Mouse (Mus musculus): ENCODE measurements around the gene Cdc42ep2. TPM values are rescaled to one million over a fixed set of nuclear protein-coding genes. Genes with fewer than 3 reads are reported as not detected.

Cdc42ep2 gene
- total RNA-seq, 1 experiment from 2014 or later: not detected

GRCm38 (mm10) chr19:5945891-5946290 is 21.3 kb upstream of the Cdc42ep2 start:
- no peak for ATAC-seq (replicated peaks in 1 of 2; ENCODE audit: insufficient read depth in 1 of 2, low FRiP score in 2 of 2, low TSS enrichment in 1 of 2, low read depth in 1 of 2, poor library complexity in 2 of 2, severe bottlenecking in 2 of 2)

- peak; percentile 22 to 55; a peak in 2 of 4 replicates for ATAC-seq (replicated peaks in 1 of 2; ENCODE audit: insufficient read depth in 1 of 2, low FRiP score in 2 of 2, low TSS enrichment in 1 of 2, low read depth in 1 of 2, poor library complexity in 2 of 2, severe bottlenecking in 2 of 2)
These were observed 20.4 kb upstream of the Cdc42ep2 start for GRCm38 (mm10) chr19:5945027-5945426.

- peak in 1 of 2 experiments; percentile 15; a peak in 1 of 4 replicates for ATAC-seq (replicated peaks in 1 of 2; ENCODE audit: insufficient read depth in 1 of 2, low FRiP score in 2 of 2, low TSS enrichment in 1 of 2, low read depth in 1 of 2, poor library complexity in 2 of 2, severe bottlenecking in 2 of 2)
These were observed 19.5 kb upstream of the Cdc42ep2 start for GRCm38 (mm10) chr19:5944145-5944544.

- no peak for ATAC-seq (replicated peaks in 1 of 2; ENCODE audit: insufficient read depth in 1 of 2, low FRiP score in 2 of 2, low TSS enrichment in 1 of 2, low read depth in 1 of 2, poor library complexity in 2 of 2, severe bottlenecking in 2 of 2)
These were observed 18.8 kb upstream of the Cdc42ep2 start for GRCm38 (mm10) chr19:5943404-5943803.

- ATAC-seq (replicated peaks in 1 of 2; ENCODE audit: insufficient read depth in 1 of 2, low FRiP score in 2 of 2, low TSS enrichment in 1 of 2, low read depth in 1 of 2, poor library complexity in 2 of 2, severe bottlenecking in 2 of 2): no peak
These were observed 18.0 kb upstream of the Cdc42ep2 start for GRCm38 (mm10) chr19:5942581-5942980.

- no peak for ATAC-seq (replicated peaks in 1 of 2; ENCODE audit: insufficient read depth in 1 of 2, low FRiP score in 2 of 2, low TSS enrichment in 1 of 2, low read depth in 1 of 2, poor library complexity in 2 of 2, severe bottlenecking in 2 of 2)
These were observed 16.0 kb upstream of the Cdc42ep2 start for GRCm38 (mm10) chr19:5940656-5941055.

- ATAC-seq (replicated peaks in 1 of 2; ENCODE audit: insufficient read depth in 1 of 2, low FRiP score in 2 of 2, low TSS enrichment in 1 of 2, low read depth in 1 of 2, poor library complexity in 2 of 2, severe bottlenecking in 2 of 2): no peak
These were observed 15.6 kb upstream of the Cdc42ep2 start for GRCm38 (mm10) chr19:5940173-5940572.

GRCm38 (mm10) chr19:5939715-5940114 is 15.1 kb upstream of the Cdc42ep2 start:
- ATAC-seq (replicated peaks in 1 of 2; ENCODE audit: insufficient read depth in 1 of 2, low FRiP score in 2 of 2, low TSS enrichment in 1 of 2, low read depth in 1 of 2, poor library complexity in 2 of 2, severe bottlenecking in 2 of 2): no peak

- no peak for ATAC-seq (replicated peaks in 1 of 2; ENCODE audit: insufficient read depth in 1 of 2, low FRiP score in 2 of 2, low TSS enrichment in 1 of 2, low read depth in 1 of 2, poor library complexity in 2 of 2, severe bottlenecking in 2 of 2)
These were observed 13.9 kb upstream of the Cdc42ep2 start for GRCm38 (mm10) chr19:5938516-5938915.

GRCm38 (mm10) chr19:5937836-5938406 is 13.3 kb upstream of the Cdc42ep2 start:
- 0 out of 4 replicates have a peak, but pooled peaks of 1 of the 2 experiments have one; percentile 25 for ATAC-seq (replicated peaks in 1 of 2; ENCODE audit: insufficient read depth in 1 of 2, low FRiP score in 2 of 2, low TSS enrichment in 1 of 2, low read depth in 1 of 2, poor library complexity in 2 of 2, severe bottlenecking in 2 of 2)

GRCm38 (mm10) chr19:5937095-5937835 is 12.6 kb upstream of the Cdc42ep2 start:
- no peak for ATAC-seq (replicated peaks in 1 of 2; ENCODE audit: insufficient read depth in 1 of 2, low FRiP score in 2 of 2, low TSS enrichment in 1 of 2, low read depth in 1 of 2, poor library complexity in 2 of 2, severe bottlenecking in 2 of 2)

GRCm38 (mm10) chr19:5935691-5936090 is 11.1 kb upstream of the Cdc42ep2 start:
- ATAC-seq (replicated peaks in 1 of 2; ENCODE audit: insufficient read depth in 1 of 2, low FRiP score in 2 of 2, low TSS enrichment in 1 of 2, low read depth in 1 of 2, poor library complexity in 2 of 2, severe bottlenecking in 2 of 2): no peak

GRCm38 (mm10) chr19:5935266-5935665 is 10.7 kb upstream of the Cdc42ep2 start:
- ATAC-seq (replicated peaks in 1 of 2; ENCODE audit: insufficient read depth in 1 of 2, low FRiP score in 2 of 2, low TSS enrichment in 1 of 2, low read depth in 1 of 2, poor library complexity in 2 of 2, severe bottlenecking in 2 of 2): no peak

- ATAC-seq (replicated peaks in 1 of 2; ENCODE audit: insufficient read depth in 1 of 2, low FRiP score in 2 of 2, low TSS enrichment in 1 of 2, low read depth in 1 of 2, poor library complexity in 2 of 2, severe bottlenecking in 2 of 2): peak; percentile 32 to 41; a peak in 1 of 4 replicates
These were observed 5.3 kb upstream of the Cdc42ep2 start for GRCm38 (mm10) chr19:5929634-5930596.

GRCm38 (mm10) chr19:5928546-5928945 is 3.9 kb upstream of the Cdc42ep2 start:
- no peak for ATAC-seq (replicated peaks in 1 of 2; ENCODE audit: insufficient read depth in 1 of 2, low FRiP score in 2 of 2, low TSS enrichment in 1 of 2, low read depth in 1 of 2, poor library complexity in 2 of 2, severe bottlenecking in 2 of 2)

- no peak for ATAC-seq (replicated peaks in 1 of 2; ENCODE audit: insufficient read depth in 1 of 2, low FRiP score in 2 of 2, low TSS enrichment in 1 of 2, low read depth in 1 of 2, poor library complexity in 2 of 2, severe bottlenecking in 2 of 2)
These were observed 3.5 kb upstream of the Cdc42ep2 start for GRCm38 (mm10) chr19:5928104-5928503.

GRCm38 (mm10) chr19:5927532-5927931 is 2.9 kb upstream of the Cdc42ep2 start:
- ATAC-seq (replicated peaks in 1 of 2; ENCODE audit: insufficient read depth in 1 of 2, low FRiP score in 2 of 2, low TSS enrichment in 1 of 2, low read depth in 1 of 2, poor library complexity in 2 of 2, severe bottlenecking in 2 of 2): no peak

GRCm38 (mm10) chr19:5927026-5927425 is 2.4 kb upstream of the Cdc42ep2 start:
- ATAC-seq (replicated peaks in 1 of 2; ENCODE audit: insufficient read depth in 1 of 2, low FRiP score in 2 of 2, low TSS enrichment in 1 of 2, low read depth in 1 of 2, poor library complexity in 2 of 2, severe bottlenecking in 2 of 2): no peak

Data from hematopoietic stem cell, adult 5-6 weeks (primary cell).